Mouse (Mus musculus): ENCODE results near the gene Slmap. TPM values are rescaled to one million over a fixed set of nuclear protein-coding genes. Genes with fewer than 3 reads are reported as not detected.
A peak's percentile ranks its signal among the peaks of the same experiment; 100 is the strongest.

Gene Slmap
- polyA plus RNA-seq, 1 experiment from 2014 or later: 125 TPM

- Histone ChIP-seq H3K27ac (ENCODE audit: poor library complexity, severe bottlenecking) (no peak overlapping the region), H3K9me3 (replicated peaks) (no peaks in the 10 kb centered on the region), H3K27me3 (replicated peaks) (no peaks in the 10 kb centered on the region), H3K9ac (no peak overlapping the region), H3K4me2 (no peak overlapping the region), H3K4me3 (no peak overlapping the region), H3K4me1 (replicated peaks) (peaks cover 14% of the 10 kb centered on the region), H3K36me3 (0 out of 2 replicates have a peak, but pooled peaks cover 4% of the 10 kb centered on the region)
- ATAC-seq (ENCODE audit: insufficient number of reproducible peaks, low FRiP score): no peak
- 48% methylated on average over 4 of the region's 4 CpGs for WGBS
These were observed 27.4 kb downstream of the Slmap start for GRCm38 (mm10) chr14:26507361-26507760.

GRCm38 (mm10) chr14:26504541-26504940, 30.2 kb downstream of the Slmap start:
- no peak overlapping the region for H3K27ac ChIP-seq (ENCODE audit: poor library complexity, severe bottlenecking)
- no peak overlapping the region for H3K4me2 ChIP-seq
- no peak for ATAC-seq (ENCODE audit: insufficient number of reproducible peaks, low FRiP score)
- no peak overlapping the region for H3K4me3 ChIP-seq
- no peaks in the 10 kb centered on the region for H3K9me3 ChIP-seq (replicated peaks)
- no peaks in the 10 kb centered on the region for H3K27me3 ChIP-seq (replicated peaks)
- H3K4me1 ChIP-seq (replicated peaks): peaks cover 14% of the 10 kb centered on the region
- H3K36me3 ChIP-seq: no peaks in the 10 kb centered on the region
- H3K9ac ChIP-seq: no peak overlapping the region
- WGBS: 77% methylated on average over 4 of the region's 4 CpGs

- Histone ChIP-seq H3K4me2 (no peak overlapping the region), H3K4me1 (replicated peaks) (0 out of 2 replicates have a peak, but pooled peaks cover 5% of the 10 kb centered on the region), H3K9ac (no peak overlapping the region), H3K27ac (ENCODE audit: poor library complexity, severe bottlenecking) (no peak overlapping the region), H3K27me3 (replicated peaks) (no peaks in the 10 kb centered on the region), H3K36me3 (no peaks in the 10 kb centered on the region), H3K9me3 (replicated peaks) (no peaks in the 10 kb centered on the region), H3K4me3 (no peak overlapping the region)
- no peak for ATAC-seq (ENCODE audit: insufficient number of reproducible peaks, low FRiP score)
- WGBS: 92% methylated on average over 2 of the region's 2 CpGs
These were observed 34.4 kb downstream of the Slmap start for GRCm38 (mm10) chr14:26500136-26500933.

- 0 out of 2 replicates have a peak, but pooled peaks cover 2% of the 10 kb centered on the region for H3K9me3 ChIP-seq (replicated peaks)
- ATAC-seq (ENCODE audit: insufficient number of reproducible peaks, low FRiP score): no peak
- no peak overlapping the region for H3K4me3 ChIP-seq
- H3K9ac ChIP-seq: no peak overlapping the region
- 85% methylated on average over 1 of the region's 1 CpGs for whole genome bisulfite sequencing
- no peaks in the 10 kb centered on the region for H3K36me3 ChIP-seq
- H3K4me1 ChIP-seq (replicated peaks): peaks cover 3% of the 10 kb centered on the region; the same call in 1 of the 2 replicates
- H3K27ac ChIP-seq (ENCODE audit: poor library complexity, severe bottlenecking): no peak overlapping the region
- no peak overlapping the region for H3K4me2 ChIP-seq
- no peaks in the 10 kb centered on the region for H3K27me3 ChIP-seq (replicated peaks)
These were observed 39.7 kb downstream of the Slmap start for GRCm38 (mm10) chr14:26495021-26495420.

GRCm38 (mm10) chr14:26491150-26491549, 43.6 kb downstream of the Slmap start:
- no peak overlapping the region for H3K4me3 ChIP-seq
- 27% methylated on average over 2 of the region's 2 CpGs for WGBS
- no peak overlapping the region for H3K9ac ChIP-seq
- no peaks in the 10 kb centered on the region for H3K27me3 ChIP-seq (replicated peaks)
- no peaks in the 10 kb centered on the region for H3K36me3 ChIP-seq
- peak; percentile 42; the same call in 1 of the 2 replicates for ATAC-seq (ENCODE audit: insufficient number of reproducible peaks, low FRiP score)
- H3K4me2 ChIP-seq: no peak overlapping the region
- no peak overlapping the region for H3K27ac ChIP-seq (ENCODE audit: poor library complexity, severe bottlenecking)
- H3K4me1 ChIP-seq (replicated peaks): peaks cover 14% of the 10 kb centered on the region
- H3K9me3 ChIP-seq (replicated peaks): 0 out of 2 replicates have a peak, but pooled peaks cover 2% of the 10 kb centered on the region

GRCm38 (mm10) chr14:26488329-26489020, 46.3 kb downstream of the Slmap start:
- Histone ChIP-seq H3K9me3 (replicated peaks) (no peaks in the 10 kb centered on the region), H3K4me2 (no peak overlapping the region)
- WGBS: 76% methylated on average over 9 of the region's 9 CpGs

GRCm38 (mm10) chr14:26486416-26487198, 48.1 kb downstream of the Slmap start:
- H3K36me3 ChIP-seq: no peaks in the 10 kb centered on the region
- WGBS: 54% methylated on average over 8 of the region's 8 CpGs

More at GRCm38 (mm10) chr14:26488329-26489020, 46.3 kb downstream of the Slmap start:
- ATAC-seq (ENCODE audit: insufficient number of reproducible peaks, low FRiP score): no peak
- Histone ChIP-seq H3K27ac (ENCODE audit: poor library complexity, severe bottlenecking) (no peak overlapping the region), H3K4me1 (replicated peaks) (peaks cover 11% of the 10 kb centered on the region; the same call in 1 of the 2 replicates), H3K4me3 (no peak overlapping the region), H3K27me3 (replicated peaks) (no peaks in the 10 kb centered on the region), H3K9ac (no peak overlapping the region), H3K36me3 (no peaks in the 10 kb centered on the region)

GRCm38 (mm10) chr14:26481457-26481856, 53.3 kb downstream of the Slmap start:
- no peaks in the 10 kb centered on the region for H3K9me3 ChIP-seq (replicated peaks)
- H3K36me3 ChIP-seq: peaks cover 4% of the 10 kb centered on the region; the same call in 1 of the 2 replicates
- H3K27ac ChIP-seq (ENCODE audit: poor library complexity, severe bottlenecking): no peak overlapping the region
- no peak overlapping the region for H3K4me3 ChIP-seq
- no peaks in the 10 kb centered on the region for H3K27me3 ChIP-seq (replicated peaks)
- WGBS: 94% methylated on average over 1 of the region's 1 CpGs
- no peak for ATAC-seq (ENCODE audit: insufficient number of reproducible peaks, low FRiP score)
- no peak overlapping the region for H3K4me2 ChIP-seq
- H3K9ac ChIP-seq: no peak overlapping the region
- H3K4me1 ChIP-seq (replicated peaks): no peaks in the 10 kb centered on the region

More at GRCm38 (mm10) chr14:26486416-26487198, 48.1 kb downstream of the Slmap start:
- ATAC-seq (ENCODE audit: insufficient number of reproducible peaks, low FRiP score): no peak
- no peaks in the 10 kb centered on the region for H3K9me3 ChIP-seq (replicated peaks)
- no peak overlapping the region for H3K27ac ChIP-seq (ENCODE audit: poor library complexity, severe bottlenecking)
- no peaks in the 10 kb centered on the region for H3K27me3 ChIP-seq (replicated peaks)
- H3K4me2 ChIP-seq: no peak overlapping the region
- no peak overlapping the region for H3K9ac ChIP-seq
- peaks cover 11% of the 10 kb centered on the region; the same call in 1 of the 2 replicates for H3K4me1 ChIP-seq (replicated peaks)
- no peak overlapping the region for H3K4me3 ChIP-seq

- Histone ChIP-seq H3K36me3 (peaks cover 4% of the 10 kb centered on the region; the same call in 1 of the 2 replicates), H3K9ac (no peak overlapping the region), H3K27ac (ENCODE audit: poor library complexity, severe bottlenecking) (no peak overlapping the region), H3K9me3 (replicated peaks) (no peaks in the 10 kb centered on the region), H3K4me3 (no peak overlapping the region), H3K4me2 (no peak overlapping the region), H3K4me1 (replicated peaks) (no peaks in the 10 kb centered on the region), H3K27me3 (replicated peaks) (no peaks in the 10 kb centered on the region)
- WGBS: 88% methylated on average over 5 of the region's 5 CpGs
- no peak for ATAC-seq (ENCODE audit: insufficient number of reproducible peaks, low FRiP score)
These were observed 57.0 kb downstream of the Slmap start for GRCm38 (mm10) chr14:26477738-26478137.

- Histone ChIP-seq H3K9me3 (replicated peaks) (no peaks in the 10 kb centered on the region), H3K27ac (ENCODE audit: poor library complexity, severe bottlenecking) (no peak overlapping the region), H3K4me2 (no peak overlapping the region), H3K36me3 (peaks cover 4% of the 10 kb centered on the region; the same call in 1 of the 2 replicates), H3K4me3 (no peak overlapping the region), H3K9ac (no peak overlapping the region), H3K4me1 (replicated peaks) (0 out of 2 replicates have a peak, but pooled peaks cover 4% of the 10 kb centered on the region), H3K27me3 (replicated peaks) (no peaks in the 10 kb centered on the region)
- 92% methylated on average over 2 of the region's 2 CpGs for WGBS
- no peak for ATAC-seq (ENCODE audit: insufficient number of reproducible peaks, low FRiP score)
These were observed 58.3 kb downstream of the Slmap start for GRCm38 (mm10) chr14:26476391-26476790.

All from heart, embryonic 12.5 days (tissue).